Mouse (Mus musculus): Measurements from ENCODE around the gene Cdc26. TPM values are rescaled to one million over a fixed set of nuclear protein-coding genes. Genes with fewer than 3 reads are reported as not detected.

Cdc26 gene
- polyA plus RNA-seq, 1 experiment from 2014 or later: 139 TPM

DNA sequence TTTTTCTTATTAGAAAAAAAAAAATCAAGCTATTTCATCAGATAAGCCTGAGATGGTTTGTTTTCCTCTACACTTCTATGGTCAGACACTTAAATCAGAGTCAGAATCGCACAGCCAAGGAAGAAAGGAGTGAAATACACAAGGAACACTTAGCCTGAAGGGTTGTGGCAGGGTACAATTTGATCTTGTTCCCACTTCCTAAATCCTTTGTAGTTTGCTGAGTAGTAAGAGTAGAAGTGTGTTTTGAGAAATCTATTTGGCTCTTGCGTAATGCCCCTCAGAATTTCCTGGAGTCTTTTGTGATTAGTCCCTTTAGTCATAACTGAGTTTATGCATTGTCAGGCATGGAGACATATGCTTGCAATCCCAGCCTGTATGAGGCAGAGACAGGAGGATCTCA lies 59.1 kb downstream of the Cdc26 start:
- Histone ChIP-seq H3K27ac (no peak overlapping the region), H3K4me2 (replicated peaks) (no peak overlapping the region), H3K27me3 (replicated peaks) (no peaks in the 10 kb centered on the region), H3K9ac (no peak overlapping the region), H3K36me3 (peaks cover 29% of the 10 kb centered on the region), H3K4me3 (no peak overlapping the region), H3K4me1 (no peaks in the 10 kb centered on the region), H3K9me3 (no peaks in the 10 kb centered on the region; the same call in 1 of the 2 replicates)
- ATAC-seq (ENCODE audit: low FRiP score, low read depth): no peak
- WGBS: 90% methylated on average over 2 of the region's 2 CpGs

DNA sequence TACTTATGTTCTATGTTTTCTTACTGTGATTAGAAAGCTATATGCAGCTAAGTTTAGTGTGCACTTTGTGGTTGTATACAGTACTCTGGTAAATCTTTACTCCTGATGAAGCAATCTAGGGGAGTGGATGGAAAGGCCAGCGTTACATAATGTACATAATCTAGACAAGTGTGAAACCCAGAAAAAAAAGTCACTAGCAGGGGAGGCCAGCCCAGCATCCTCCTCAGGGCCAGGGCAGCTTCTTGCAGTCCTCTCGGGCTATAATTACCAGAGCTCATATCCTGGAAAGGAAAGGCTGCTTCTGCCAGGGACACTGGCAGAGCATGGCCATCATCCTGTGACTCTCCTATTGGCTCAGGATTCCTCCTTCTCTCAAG lies 60.1 kb downstream of the Cdc26 start:
- no peak overlapping the region for H3K4me3 ChIP-seq
- ATAC-seq (ENCODE audit: low FRiP score, low read depth): no peak
- no peak overlapping the region for H3K4me2 ChIP-seq (replicated peaks)
- WGBS: 85% methylated on average over 2 of the region's 2 CpGs
- H3K4me1 ChIP-seq: no peaks in the 10 kb centered on the region
- no peaks in the 10 kb centered on the region; the same call in 1 of the 2 replicates for H3K9me3 ChIP-seq
- H3K9ac ChIP-seq: no peak overlapping the region
- peaks cover 35% of the 10 kb centered on the region for H3K36me3 ChIP-seq
- H3K27me3 ChIP-seq (replicated peaks): no peaks in the 10 kb centered on the region
- H3K27ac ChIP-seq: no peak overlapping the region

DNA sequence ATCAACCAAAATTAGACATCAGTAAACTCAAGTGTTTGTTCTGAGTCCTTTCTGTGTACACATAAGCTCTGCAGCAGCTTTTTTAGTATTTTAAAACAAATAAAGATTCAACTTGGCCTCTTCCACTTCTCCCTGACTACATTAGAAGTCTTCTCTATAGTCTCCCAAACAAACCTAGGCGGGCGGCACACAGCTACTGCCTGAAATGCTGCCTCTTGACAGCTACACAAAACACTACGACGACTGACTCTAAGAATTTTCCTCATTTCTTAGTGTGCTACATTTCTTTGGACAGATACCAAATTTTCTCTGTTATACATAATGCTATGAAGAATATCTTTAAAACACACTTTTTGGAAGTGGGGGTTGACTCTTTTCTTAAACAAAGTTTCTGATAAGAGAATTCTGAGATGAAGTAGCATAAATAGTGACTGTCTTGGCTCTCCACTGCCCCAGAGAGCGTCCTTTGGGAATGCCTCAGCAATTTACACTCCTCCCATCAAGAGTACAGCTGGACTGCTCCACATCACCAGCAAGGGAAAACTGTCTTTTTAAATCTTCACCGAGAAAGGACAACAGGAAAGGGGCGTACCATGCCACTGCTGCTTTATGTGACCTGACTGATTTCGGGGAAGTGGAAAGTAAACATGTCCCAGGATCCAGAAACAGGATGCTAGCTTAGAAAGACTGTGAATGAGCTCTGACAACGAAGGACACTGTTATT lies 60.7 kb downstream of the Cdc26 start:
- Histone ChIP-seq H3K36me3 (peaks cover 35% of the 10 kb centered on the region), H3K27me3 (replicated peaks) (no peaks in the 10 kb centered on the region), H3K9me3 (no peaks in the 10 kb centered on the region; the same call in 1 of the 2 replicates), H3K4me1 (no peaks in the 10 kb centered on the region), H3K9ac (no peak overlapping the region), H3K4me3 (no peak overlapping the region), H3K27ac (no peak overlapping the region), H3K4me2 (replicated peaks) (no peak overlapping the region)
- no peak for ATAC-seq (ENCODE audit: low FRiP score, low read depth)
- 80% methylated on average over 9 of the region's 9 CpGs for WGBS

DNA sequence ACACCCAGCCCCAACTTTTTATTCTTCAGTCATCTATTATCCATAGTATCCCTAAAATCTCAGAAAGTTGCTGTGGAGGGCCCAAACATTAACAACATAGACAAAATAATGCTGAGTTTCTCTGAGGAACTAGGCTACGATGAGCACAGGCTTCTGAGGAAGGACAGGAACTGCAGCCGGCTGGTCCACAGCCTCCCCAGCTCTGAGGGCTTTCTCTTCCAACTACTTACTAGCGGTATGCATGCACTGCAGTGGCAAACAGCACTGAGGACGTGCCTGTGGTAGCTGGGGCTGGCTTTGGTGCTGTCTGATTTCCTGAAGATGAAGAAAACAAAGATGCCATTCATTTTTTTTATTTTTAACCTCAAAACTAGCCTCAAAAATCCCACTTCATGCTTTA lies 62.6 kb downstream of the Cdc26 start:
- no peaks in the 10 kb centered on the region for H3K4me1 ChIP-seq
- peaks cover 30% of the 10 kb centered on the region for H3K36me3 ChIP-seq
- no peak overlapping the region for H3K9ac ChIP-seq
- no peaks in the 10 kb centered on the region for H3K27me3 ChIP-seq (replicated peaks)
- no peaks in the 10 kb centered on the region; the same call in 1 of the 2 replicates for H3K9me3 ChIP-seq
- H3K4me3 ChIP-seq: no peak overlapping the region
- WGBS: 91% methylated on average over 4 of the region's 4 CpGs
- no peak overlapping the region for H3K4me2 ChIP-seq (replicated peaks)
- ATAC-seq (ENCODE audit: low FRiP score, low read depth): no peak
- H3K27ac ChIP-seq: no peak overlapping the region

DNA sequence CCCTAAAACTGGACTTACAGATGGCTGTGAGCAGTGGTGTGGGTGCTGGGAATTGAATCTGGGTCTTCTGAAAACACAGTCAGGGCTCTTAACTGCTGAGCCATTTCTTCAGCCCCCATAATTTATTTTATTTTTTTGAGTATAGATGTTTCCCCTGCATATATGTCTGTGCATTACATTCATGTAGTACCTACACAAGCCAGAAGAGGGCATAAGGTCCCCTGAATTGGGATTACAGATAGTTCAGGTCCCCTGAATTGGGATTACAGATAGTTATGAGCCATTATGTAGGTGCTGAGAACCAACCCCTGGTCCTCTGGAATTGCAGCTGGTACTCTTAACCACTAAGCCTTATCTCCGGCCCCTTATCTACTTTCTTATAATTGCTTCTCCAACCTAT lies 64.4 kb downstream of the Cdc26 start:
- H3K4me1 ChIP-seq: no peaks in the 10 kb centered on the region
- H3K9ac ChIP-seq: no peak overlapping the region
- ATAC-seq (ENCODE audit: low FRiP score, low read depth): no peak
- no peak overlapping the region for H3K4me3 ChIP-seq
- no peaks in the 10 kb centered on the region; the same call in 1 of the 2 replicates for H3K9me3 ChIP-seq
- 97% methylated on average over 1 of the region's 1 CpGs for WGBS
- H3K27me3 ChIP-seq (replicated peaks): no peaks in the 10 kb centered on the region
- H3K36me3 ChIP-seq: peaks cover 34% of the 10 kb centered on the region
- no peak overlapping the region for H3K4me2 ChIP-seq (replicated peaks)
- H3K27ac ChIP-seq: no peak overlapping the region

DNA sequence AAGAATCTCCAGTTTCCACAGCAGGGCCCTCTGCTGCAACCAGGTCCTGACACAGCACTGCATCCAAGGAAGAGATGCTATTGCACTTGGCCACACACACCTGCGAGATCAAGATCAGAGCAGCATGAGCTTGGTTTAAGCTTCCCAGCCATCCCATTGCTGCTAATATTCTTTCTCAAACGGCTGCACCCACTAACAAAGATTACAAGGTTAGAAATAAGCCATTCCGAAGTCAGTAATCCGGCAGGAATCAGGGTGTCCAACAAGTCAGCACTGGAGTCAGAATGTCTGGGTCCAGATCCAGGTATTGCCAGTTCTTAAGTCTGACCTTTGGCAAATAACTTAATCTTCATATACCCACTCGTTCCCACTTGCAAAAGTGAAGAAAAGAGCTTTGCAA lies 69.9 kb downstream of the Cdc26 start:
- H3K9ac ChIP-seq: no peak overlapping the region
- no peaks in the 10 kb centered on the region for H3K27me3 ChIP-seq (replicated peaks)
- H3K4me2 ChIP-seq (replicated peaks): no peak overlapping the region
- no peak overlapping the region for H3K4me3 ChIP-seq
- no peak for ATAC-seq (ENCODE audit: low FRiP score, low read depth)
- H3K4me1 ChIP-seq: no peaks in the 10 kb centered on the region
- no peaks in the 10 kb centered on the region for H3K9me3 ChIP-seq
- 93% methylated on average over 5 of the region's 5 CpGs for WGBS
- peaks cover 40% of the 10 kb centered on the region for H3K36me3 ChIP-seq
- H3K27ac ChIP-seq: no peak overlapping the region

Other genes with a start within 250 kb of the Cdc26 start
- 21.7 and 26.3 TPM in 2 replicates for gene Zfp37, start 177.6 kb downstream of the Cdc26 start, polyA plus RNA-seq (2016; fragmentation: Nextera tagmentation; extraction: Ambion mirVana)
- 14.5 and 15.5 TPM in 2 replicates for gene Slc31a2, start 146.1 kb downstream of the Cdc26 start, polyA plus RNA-seq (2016; fragmentation: Nextera tagmentation; extraction: Ambion mirVana)
- 25.7 and 26.9 TPM in 2 replicates for gene Fkbp15, start 48.1 kb downstream of the Cdc26 start, polyA plus RNA-seq (2016; fragmentation: Nextera tagmentation; extraction: Ambion mirVana)
- 39.7 and 40.7 TPM in 2 replicates for gene Slc31a1, start 47.9 kb downstream of the Cdc26 start, polyA plus RNA-seq (2016; fragmentation: Nextera tagmentation; extraction: Ambion mirVana)
- gene Prpf4, start 155 bp upstream of the Cdc26 start, polyA plus RNA-seq (2016; fragmentation: Nextera tagmentation; extraction: Ambion mirVana): 22.0 and 23.3 TPM in 2 replicates
- not detected in 2 replicates for gene Rnf183, start 26.6 kb upstream of the Cdc26 start, polyA plus RNA-seq (2016; fragmentation: Nextera tagmentation; extraction: Ambion mirVana)
- 5.7 and 6.8 TPM in 2 replicates for gene Wdr31, start 62.3 kb upstream of the Cdc26 start, polyA plus RNA-seq (2016; fragmentation: Nextera tagmentation; extraction: Ambion mirVana)
- 0.65 and 0.74 TPM in 2 replicates for gene Bspry, start 71.4 kb upstream of the Cdc26 start, polyA plus RNA-seq (2016; fragmentation: Nextera tagmentation; extraction: Ambion mirVana)
- 14.6 and 14.8 TPM in 2 replicates for gene Hdhd3, start 94.8 kb upstream of the Cdc26 start, polyA plus RNA-seq (2016; fragmentation: Nextera tagmentation; extraction: Ambion mirVana)
- gene Alad, start 111.3 kb upstream of the Cdc26 start, polyA plus RNA-seq (2016; fragmentation: Nextera tagmentation; extraction: Ambion mirVana): 65.3 and 69.1 TPM in 2 replicates
- gene Pole3, start 116.4 kb upstream of the Cdc26 start, polyA plus RNA-seq (2016; fragmentation: Nextera tagmentation; extraction: Ambion mirVana): 82.9 and 88.6 TPM in 2 replicates
- 1.1 TPM in 2 replicates for gene 4933430I17Rik, start 116.7 kb upstream of the Cdc26 start, polyA plus RNA-seq (2016; fragmentation: Nextera tagmentation; extraction: Ambion mirVana)
- gene Rgs3, start 151.2 kb upstream of the Cdc26 start, polyA plus RNA-seq (2016; fragmentation: Nextera tagmentation; extraction: Ambion mirVana): 77.2 and 77.3 TPM in 2 replicates